Mouse (Mus musculus): ENCODE measurements around the gene Nmb.

- TF ChIP-seq GATA1 (IDR thresholded peaks at IDR 0.05; ENCODE audit: borderline replicate concordance, low read length), result no peak
- no peak for TF ChIP-seq FLI1 (IDR thresholded peaks at IDR 0.05; ENCODE audit: low read length)
Observed at GRCm38 (mm10) chr7:80864151-80864550, 40.7 kb downstream of the Nmb start.

Measured in megakaryocyte, embryonic 14.5 days (primary cell).